In genomic region chr19:14596358-14596940, GRCm38 (mm10) we compare ENCODE assay signal across 8 mouse cellular contexts. TPM values are rescaled to one million over a fixed set of nuclear protein-coding genes. Genes with fewer than 3 reads are reported as not detected.
DNase-seq lines count a peak whose midpoint lies in the region; ATAC-seq and TF ChIP-seq lines count a peak whose summit lies in the region.

No protein-coding gene starts in this region.

- H3K4me3 ChIP-seq in heart, adult 2 months, result peak overlapping the region; percentile 78
- peak overlapping the region; percentile 91 for H3K4me3 ChIP-seq in E14TG2a.4 (replicated peaks; ENCODE audit: low read length)
- H3K4me3 ChIP-seq in forebrain, embryonic 12.5 days (replicated peaks), result peak overlapping the region; percentile 86
- H3K4me3 ChIP-seq in liver, embryonic 11.5 days (ENCODE audit: low read depth, low read length), result peak overlapping the region; percentile 81

- H3K4me1 ChIP-seq in heart, adult 2 months (ENCODE audit: control insufficient read depth, insufficient read depth, low read length), result peaks cover 3% of the 10 kb centered on the region
- H3K4me1 ChIP-seq in E14TG2a.4 (replicated peaks; ENCODE audit: low read depth, low read length), result peaks cover 68% of the 10 kb centered on the region
- peaks cover 39% of the 10 kb centered on the region for H3K4me1 ChIP-seq in forebrain, embryonic 12.5 days
- peaks cover 6% of the 10 kb centered on the region for H3K4me1 ChIP-seq in liver, embryonic 11.5 days (replicated peaks; ENCODE audit: control insufficient read depth, insufficient read depth, low read length)

- H3K27me3 ChIP-seq in heart, adult 2 months (ENCODE audit: control insufficient read depth, insufficient read depth, low read length), result no peaks in the 10 kb centered on the region
- H3K27me3 ChIP-seq in E14TG2a.4 (ENCODE audit: insufficient read depth, low read length), result no peaks in the 10 kb centered on the region
- H3K27me3 ChIP-seq in forebrain, embryonic 12.5 days, result peaks cover 14% of the 10 kb centered on the region
- H3K27me3 ChIP-seq in liver, embryonic 11.5 days (replicated peaks; ENCODE audit: control insufficient read depth, insufficient read depth, low read length), result no peaks in the 10 kb centered on the region

- WGBS in heart, adult 2 months, result 5% methylated on average over 12 of the region's 12 CpGs
- 0% methylated on average over 12 of the region's 12 CpGs for WGBS in forebrain, embryonic 12.5 days
- WGBS in liver, embryonic 11.5 days, result 1% methylated on average over 12 of the region's 12 CpGs

- intact Hi-C loops in heart, adult 2 months (cut with DNase I), result loop anchor here (5.0 to 10.0 kb wide), 3 partner anchors 89 to 1802 kb away; partner anchors contain the start of genes Lpxn and Zfp91
- intact Hi-C loops in heart, postnatal 25 days (cut with DNase I), result loop anchor here (5.0 kb wide), 2 partner anchors 89 to 144 kb away; no protein-coding TSS in a partner anchor

- TF ChIP-seq EP300 in heart, adult 2 months (IDR thresholded peaks at IDR 0.05; ENCODE audit: insufficient read depth, low read depth, low read length), result no peak

- no peaks in the 10 kb centered on the region for H3K79me2 ChIP-seq in heart, adult 2 months (replicated peaks; ENCODE audit: control insufficient read depth, insufficient read depth, low read length)

- H3K36me3 ChIP-seq in heart, adult 2 months (ENCODE audit: control insufficient read depth, insufficient read depth, low read length), result peaks cover 15% of the 10 kb centered on the region
- peaks cover 41% of the 10 kb centered on the region for H3K36me3 ChIP-seq in E14TG2a.4 (ENCODE audit: insufficient read depth, low read length)
- H3K36me3 ChIP-seq in forebrain, embryonic 12.5 days (replicated peaks), result no peaks in the 10 kb centered on the region
- no peaks in the 10 kb centered on the region for H3K36me3 ChIP-seq in liver, embryonic 11.5 days (ENCODE audit: control insufficient read depth, insufficient read depth, low read length)

- no peak for DNase-seq in heart, adult 2 months
- DNase-seq in heart, postnatal 25 days (ENCODE audit: low spot score), result no peak
- no peak for DNase-seq in liver, embryonic 11.5 days (ENCODE audit: low spot score)
- DNase-seq in yolk sac, embryonic 10.5 days (ENCODE audit: low spot score), result peak; percentile 14
- no peak for DNase-seq in layer of hippocampus, adult 11-12 months (ENCODE audit: low spot score)
- DNase-seq in adrenal gland, adult 18-20 months (ENCODE audit: low spot score in 2 of 2), result no peak

- no peaks in the 10 kb centered on the region for H3K9me3 ChIP-seq in E14TG2a.4 (ENCODE audit: low read length)
- H3K9me3 ChIP-seq in forebrain, embryonic 12.5 days, result no peaks in the 10 kb centered on the region
- no peaks in the 10 kb centered on the region for H3K9me3 ChIP-seq in liver, embryonic 11.5 days (ENCODE audit: control insufficient read depth, low read length)

- no peak for TF ChIP-seq POLR2A in heart, adult 2 months (IDR thresholded peaks at IDR 0.05; ENCODE audit: insufficient read depth, low read depth, low read length)

- no peak for TF ChIP-seq CTCF in heart, adult 2 months (IDR thresholded peaks at IDR 0.05)
- TF ChIP-seq CTCF in E14TG2a.4 (conservative IDR thresholded peaks at IDR 0.05; ENCODE audit: low read length), result no peak

- no peak for ATAC-seq in forebrain, embryonic 12.5 days (ENCODE audit: low FRiP score)
- no peak for ATAC-seq in liver, embryonic 11.5 days (replicated peaks; ENCODE audit: low FRiP score)

- H3K4me2 ChIP-seq in forebrain, embryonic 12.5 days, result peak overlapping the region; percentile 61
- H3K4me2 ChIP-seq in liver, embryonic 11.5 days, result peak overlapping the region; percentile 75

- peak overlapping the region; percentile 89 for H3K27ac ChIP-seq in heart, adult 2 months
- peak overlapping the region; percentile 99 for H3K27ac ChIP-seq in forebrain, embryonic 12.5 days
- peak overlapping the region; percentile 91; the same call in 1 of the 2 replicates for H3K27ac ChIP-seq in liver, embryonic 11.5 days (ENCODE audit: low read depth, low read length)

- peak overlapping the region; percentile 91 for H3K9ac ChIP-seq in heart, adult 2 months (ENCODE audit: low read depth, low read length)
- peak overlapping the region; percentile 96 for H3K9ac ChIP-seq in forebrain, embryonic 12.5 days
- peak overlapping the region; percentile 96 for H3K9ac ChIP-seq in liver, embryonic 11.5 days (ENCODE audit: low read depth, low read length)

RNA-seq across cellular contexts. Expression of gene Tle4, which starts 1.4 kb away (rescaled TPM):
- 10 to 100 TPM in 1 of 2 experiments, 1 to 10 TPM in 1; 8.5 to 10.3 TPM for total RNA-seq in heart, adult 2 months (2021)
- 5.8 and 7.8 TPM in 2 replicates for polyA plus RNA-seq in heart, adult 2 months (2012; rRNA removed)
- 1 to 10 TPM; 8.9 to 9.5 TPM for total RNA-seq in heart, postnatal 25 days (2021)
- polyA plus RNA-seq in forebrain, embryonic 12.5 days (2016; fragmentation: Nextera tagmentation; extraction: Ambion mirVana), result 35.5 and 36.6 TPM in 2 replicates
- 11.4 and 13.0 TPM in 2 replicates for polyA plus RNA-seq in liver, embryonic 11.5 days (2014; fragmentation: Nextera tagmentation; extraction: Ambion mirVana)
- total RNA-seq in adrenal gland, adult 18-20 months (2021), result 10 to 100 TPM in 1 of 2 experiments, 1 to 10 TPM in 1; 8.8 to 11.0 TPM
